Mouse (Mus musculus) ovary, adult 2 months (tissue): ENCODE data around the gene Plpp3. TPM values are rescaled to one million over a fixed set of nuclear protein-coding genes. Genes with fewer than 3 reads are reported as not detected.

Experiments
- polyA plus RNA-seq: library from polyadenylated mRNA; depleted of rRNA; stranded (reverse); fragments of >200 nt; gene quantifications from 2 replicates; pipeline ENCODE4 v1.2.3, GENCODE M21; 2012; rRNA removed

The Plpp3 gene
- polyA plus RNA-seq = 124 and 137 TPM in 2 replicates

GRCm38 (mm10) chr4:105157276-105158168 lies at the start of gene Plpp3:
Gene Plpp3, plus strand, starts transcription at chr4:105157347.

GRCm38 (mm10) chr4:105109199-105109989 lies 47.8 kb upstream of the Plpp3 start, which contains the start of gene Prkaa2:
Gene Prkaa2, minus strand, starts transcription at chr4:105109890.

Other genes with a start within 250 kb of the Plpp3 start
- gene Fyb2, start 243.9 kb upstream of the Plpp3 start, polyA plus RNA-seq = 1.4 and 1.5 TPM in 2 replicates
- 1.2 and 1.5 TPM in 2 replicates for gene Prkaa2, start 47.5 kb upstream of the Plpp3 start, polyA plus RNA-seq